Mouse (Mus musculus) NIH3T3 (cell line): ENCODE measurements at regions not wholly inside any gene's neighbourhood (a gene's known extent, or its start where the extent isn't known, plus 50 kb on each side); places are given as distances from the start of the nearest gene placed in this dataset.

Experiments
- DNase-seq: peaks from one replicate; pipeline ENCODE4 v3.0.0-alpha.2; 2012; ENCODE audit warnings: low read depth

DNA sequence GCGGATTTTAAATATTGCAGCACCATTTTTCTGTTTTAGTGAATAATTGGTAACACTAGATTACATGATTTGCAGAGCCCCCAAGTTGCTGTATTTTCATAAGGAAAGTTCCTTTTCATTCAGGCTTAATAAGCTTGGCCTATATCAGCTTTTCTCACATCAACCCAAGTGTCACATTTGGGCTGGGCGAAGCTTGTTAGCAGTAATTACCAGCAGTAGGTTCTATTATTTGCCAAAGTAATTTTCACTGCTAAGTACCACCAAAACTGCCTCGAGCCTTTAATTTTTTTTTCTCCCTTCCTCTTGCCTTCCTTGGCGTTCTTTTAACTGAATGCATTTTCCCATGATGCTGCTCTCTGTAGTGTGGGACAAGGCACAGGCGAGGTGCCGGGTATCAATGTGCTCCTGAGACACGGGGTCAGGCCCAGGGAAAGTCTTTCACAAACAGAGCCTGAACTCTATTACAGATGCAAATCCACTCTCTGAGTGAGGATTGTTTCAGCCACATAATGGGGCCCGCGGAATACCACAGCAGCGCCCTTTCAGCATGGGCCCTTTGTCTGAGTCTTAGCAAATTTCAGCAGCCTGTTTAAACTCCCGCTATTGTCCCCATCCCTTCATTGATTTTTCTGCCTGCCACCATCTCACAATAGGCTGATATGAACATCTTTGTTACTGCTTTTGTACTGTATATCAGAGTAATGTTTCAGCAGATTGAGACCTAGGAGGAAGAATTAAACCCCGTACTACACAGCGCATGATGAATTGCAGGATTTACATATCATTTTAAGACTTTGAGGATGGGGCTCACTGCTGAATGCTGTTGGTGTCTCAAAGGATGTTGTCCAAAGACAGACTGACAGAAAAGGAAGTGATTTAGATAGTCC is 205.1 kb upstream of the Epha3 start:
- DNase-seq: no peak

GRCm38 (mm10) chr16:64062584-64062983 is 198.6 kb upstream of the Epha3 start:
- no peak for DNase-seq

GRCm38 (mm10) chr16:64058712-64059111 is 194.7 kb upstream of the Epha3 start:
- no peak for DNase-seq

- DNase-seq: no peak
Observed at GRCm38 (mm10) chr16:64054346-64054745, 190.4 kb upstream of the Epha3 start.

DNA sequence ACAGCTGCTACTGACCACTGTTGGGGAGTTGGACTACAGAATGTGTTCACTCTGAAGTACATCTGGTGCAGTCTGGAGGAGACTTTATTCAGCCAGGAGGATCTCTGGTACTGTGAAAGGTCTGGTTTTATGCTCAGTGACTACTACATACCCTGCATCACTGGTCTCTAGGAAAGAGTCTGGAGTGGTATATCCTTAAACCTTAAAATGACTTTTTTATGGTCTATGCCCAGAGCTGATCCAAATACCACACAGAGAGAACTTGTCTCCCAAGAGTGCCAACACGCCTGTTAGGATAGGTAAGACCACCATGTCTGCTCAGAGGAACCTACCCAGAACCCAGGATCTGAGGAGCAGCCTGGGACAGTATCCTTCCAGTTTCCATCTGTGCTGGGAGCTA is 184.1 kb upstream of the Epha3 start:
- no peak for DNase-seq

DNA sequence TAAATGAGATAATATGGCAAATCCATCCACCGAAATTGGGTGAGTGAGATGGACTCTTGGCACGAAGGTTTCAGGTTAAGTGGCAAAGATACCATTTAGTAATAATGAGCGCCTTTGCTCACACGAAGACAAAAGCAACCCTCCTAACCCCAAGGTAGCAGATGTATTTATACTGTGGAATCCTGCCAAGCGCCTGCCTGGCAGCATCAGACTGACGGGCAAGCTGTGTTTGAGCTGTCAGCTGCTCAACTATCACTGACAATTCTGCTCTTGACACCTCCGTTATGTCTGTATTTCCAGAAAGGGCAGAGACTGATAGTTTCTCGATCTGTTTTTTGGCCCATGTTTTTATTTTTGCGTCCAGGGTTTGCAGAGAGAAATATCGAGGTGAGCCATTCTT is 169.1 kb upstream of the Epha3 start:
- DNase-seq: no peak

- DNase-seq: no peak
Observed at GRCm38 (mm10) chr16:64023981-64024380, 160.0 kb upstream of the Epha3 start.

- no peak for DNase-seq
Observed at GRCm38 (mm10) chr16:64000884-64001283, 136.9 kb upstream of the Epha3 start.

- no peak for DNase-seq
Observed at GRCm38 (mm10) chr16:63967407-63967806, 103.4 kb upstream of the Epha3 start.

- DNase-seq: no peak
Observed at GRCm38 (mm10) chr16:63960786-63961185, 96.8 kb upstream of the Epha3 start.

- DNase-seq: peak; percentile 39
Observed at GRCm38 (mm10) chr16:63958154-63958553, 94.2 kb upstream of the Epha3 start.

- DNase-seq: no peak
Observed at GRCm38 (mm10) chr16:63925195-63925594, 61.2 kb upstream of the Epha3 start.

DNA sequence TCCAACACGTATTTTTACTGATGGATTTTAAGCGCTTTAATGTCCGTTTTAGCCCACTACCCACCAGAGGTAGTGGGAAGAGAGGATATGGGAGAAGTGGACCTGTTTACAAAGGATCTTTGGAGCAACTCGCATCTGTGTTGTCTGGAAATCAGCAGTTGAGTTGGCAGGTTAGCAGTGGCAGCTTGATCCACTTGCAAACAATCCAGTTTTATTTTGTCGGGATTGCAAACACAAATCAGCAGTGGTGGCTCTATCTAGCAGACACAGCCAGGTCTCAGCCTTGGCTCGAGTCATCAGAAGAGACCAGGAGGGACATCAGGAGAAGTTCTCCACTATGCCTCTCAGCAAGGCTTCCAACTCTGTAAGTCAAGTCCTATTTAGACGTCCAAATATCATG is 57.2 kb upstream of the Epha3 start:
- DNase-seq: no peak
